In genomic region chr1:182838061-182838460, GRCm38 (mm10) we compare ENCODE assay signal across 34 mouse cellular contexts.
DNase-seq lines count a peak whose midpoint lies in the region; ATAC-seq and TF ChIP-seq lines count a peak whose summit lies in the region.
"Had no signal": no experiment of that assay in that cellular context is flagged by ENCODE, and none has a peak within 500 bp of the region (broad histone marks: within the 10 kb centered on the region; RNA-seq: fewer than 3 reads in every experiment).

No protein-coding gene starts in this region.

- H3K9ac ChIP-seq in kidney, postnatal 0 days (ENCODE audit: low read depth, low read length): no peak overlapping the region
- H3K9ac ChIP-seq: embryonic facial prominence, embryonic 12.5 days; forebrain, embryonic 15.5 days; heart, embryonic 12.5 days; hindbrain, embryonic 15.5 days; kidney, embryonic 15.5 days; limb, embryonic 15.5 days; liver, embryonic 13.5 days; midbrain, embryonic 13.5 days; stomach, embryonic 15.5 days had no signal

- WGBS in kidney, postnatal 0 days: 42% methylated on average over 6 of the region's 6 CpGs

- DNase-seq in kidney, postnatal 0 days (ENCODE audit: low spot score): peak; percentile 64
- no peak for DNase-seq in kidney, postnatal 10 days
- DNase-seq in left cerebral cortex, adult 2 months (ENCODE audit: extremely low spot score in 1 of 2, low spot score in 2 of 2): no peak
- DNase-seq in left cerebral cortex, postnatal 4 days: no peak
- peak; percentile 40 for DNase-seq in right cerebral cortex, adult 18-20 months
- no peak for DNase-seq in right cerebral cortex, postnatal 4 days
- DNase-seq in spleen, adult 12 weeks (ENCODE audit: low spot score): no peak
- DNase-seq: adrenal gland, postnatal 10 days; cerebellum, adult 11 months; cerebellum, adult 9-10 months; cerebellum, postnatal 36 days; embryo, embryonic 11 days; heart, adult 2 months; heart, postnatal 4 days; kidney, adult 18-20 months; kidney, postnatal 4 days; layer of hippocampus, postnatal 36 days; liver, embryonic 13.5 days; lung, adult 18-20 months; thymus, postnatal 25 days had no signal

- TF ChIP-seq CTCF in kidney, postnatal 0 days (IDR thresholded peaks at IDR 0.05; ENCODE audit: low read depth): no peak
- TF ChIP-seq CTCF in left cerebral cortex, adult 2 months (IDR thresholded peaks at IDR 0.05): no peak

- ATAC-seq in kidney, postnatal 0 days (replicated peaks; ENCODE audit: low FRiP score, low read depth): no peak
- ATAC-seq in inflammation-experienced regulatory T-cells, adult 6 months: no peak
- ATAC-seq: forebrain, embryonic 15.5 days; lung, postnatal 0 days; midbrain, embryonic 13.5 days; Patski had no signal

- H3K9me3 ChIP-seq in kidney, postnatal 0 days (replicated peaks; ENCODE audit: low read length): no peaks in the 10 kb centered on the region
- H3K9me3 ChIP-seq: embryonic facial prominence, embryonic 12.5 days; forebrain, embryonic 10.5 days; forebrain, embryonic 15.5 days; heart, embryonic 12.5 days; hindbrain, embryonic 15.5 days; kidney, embryonic 15.5 days; limb, embryonic 10.5 days; limb, embryonic 15.5 days; liver, embryonic 13.5 days; midbrain, embryonic 13.5 days; stomach, embryonic 15.5 days had no signal

- H3K4me1 ChIP-seq in kidney, postnatal 0 days (replicated peaks; ENCODE audit: insufficient read depth, low read length): peaks cover 4% of the 10 kb centered on the region; the same call in 1 of the 2 replicates
- H3K4me1 ChIP-seq: liver, embryonic 13.5 days had no signal

- intact Hi-C loops in left cerebral cortex, adult 2 months (cut with DNase I): no loop called here
- intact Hi-C loops in left cerebral cortex, postnatal 4 days (cut with DNase I): no loop called here

- H3K4me2 ChIP-seq in kidney, postnatal 0 days (ENCODE audit: low read length): no peak overlapping the region
- H3K4me2 ChIP-seq: embryonic facial prominence, embryonic 12.5 days; forebrain, embryonic 15.5 days; heart, embryonic 12.5 days; hindbrain, embryonic 15.5 days; kidney, embryonic 15.5 days; limb, embryonic 15.5 days; liver, embryonic 13.5 days; midbrain, embryonic 13.5 days; stomach, embryonic 15.5 days had no signal

- no peak overlapping the region for H3K27ac ChIP-seq in kidney, postnatal 0 days
- peak overlapping the region; percentile 24; the same call in 1 of the 2 replicates for H3K27ac ChIP-seq in left cerebral cortex, adult 2 months
- H3K27ac ChIP-seq: embryonic facial prominence, embryonic 12.5 days; forebrain, embryonic 15.5 days; heart, adult 2 months; hindbrain, embryonic 15.5 days; kidney, embryonic 15.5 days; limb, embryonic 15.5 days; liver, embryonic 13.5 days; macrophage; midbrain, embryonic 13.5 days; stomach, embryonic 15.5 days had no signal

- no peaks in the 10 kb centered on the region for H3K36me3 ChIP-seq in kidney, postnatal 0 days (ENCODE audit: insufficient read depth, low read length)
- H3K36me3 ChIP-seq: embryonic facial prominence, embryonic 12.5 days; forebrain, embryonic 10.5 days; forebrain, embryonic 15.5 days; heart, embryonic 12.5 days; hindbrain, embryonic 15.5 days; kidney, embryonic 15.5 days; limb, embryonic 10.5 days; limb, embryonic 15.5 days; liver, embryonic 13.5 days; midbrain, embryonic 13.5 days; stomach, embryonic 15.5 days had no signal

- no peak overlapping the region for H3K4me3 ChIP-seq in kidney, postnatal 0 days (replicated peaks; ENCODE audit: low read depth, low read length)
- H3K4me3 ChIP-seq in left cerebral cortex, adult 2 months: no peak overlapping the region
- H3K4me3 ChIP-seq: embryonic facial prominence, embryonic 12.5 days; forebrain, embryonic 10.5 days; forebrain, embryonic 15.5 days; heart, adult 2 months; heart, embryonic 12.5 days; hindbrain, embryonic 15.5 days; kidney, embryonic 15.5 days; limb, embryonic 10.5 days; limb, embryonic 15.5 days; liver, embryonic 13.5 days; midbrain, embryonic 13.5 days; stomach, embryonic 15.5 days had no signal

- no peaks in the 10 kb centered on the region for H3K27me3 ChIP-seq in kidney, postnatal 0 days (ENCODE audit: insufficient read depth, low read length)
- H3K27me3 ChIP-seq: embryonic facial prominence, embryonic 12.5 days; forebrain, embryonic 15.5 days; heart, embryonic 12.5 days; hindbrain, embryonic 15.5 days; kidney, embryonic 15.5 days; limb, embryonic 15.5 days; liver, embryonic 13.5 days; midbrain, embryonic 13.5 days; Patski; stomach, embryonic 15.5 days had no signal

Comparison
In these comparisons a context has a peak if more than half of its experiments do, and no peak if none do; other contexts are left out.
1. DNase-seq: peak in kidney, postnatal 0 days (single experiment) and right cerebral cortex, adult 18-20 months (single experiment); none in kidney, postnatal 10 days (single experiment), left cerebral cortex, adult 2 months (0 of 2), left cerebral cortex, postnatal 4 days (single experiment), right cerebral cortex, postnatal 4 days (single experiment) and spleen, adult 12 weeks (single experiment).